Mouse (Mus musculus): ENCODE data around the gene Fxr1. TPM values are rescaled to one million over a fixed set of nuclear protein-coding genes. Genes with fewer than 3 reads are reported as not detected.
"Not testable (repeated sequence)": the region's sequence is repeated elsewhere in the genome, so short reads cannot be mapped to it uniquely, and the experiment has no call there.

Fxr1 gene
- polyA plus RNA-seq, 1 experiment, result 18.0 TPM

DNA sequence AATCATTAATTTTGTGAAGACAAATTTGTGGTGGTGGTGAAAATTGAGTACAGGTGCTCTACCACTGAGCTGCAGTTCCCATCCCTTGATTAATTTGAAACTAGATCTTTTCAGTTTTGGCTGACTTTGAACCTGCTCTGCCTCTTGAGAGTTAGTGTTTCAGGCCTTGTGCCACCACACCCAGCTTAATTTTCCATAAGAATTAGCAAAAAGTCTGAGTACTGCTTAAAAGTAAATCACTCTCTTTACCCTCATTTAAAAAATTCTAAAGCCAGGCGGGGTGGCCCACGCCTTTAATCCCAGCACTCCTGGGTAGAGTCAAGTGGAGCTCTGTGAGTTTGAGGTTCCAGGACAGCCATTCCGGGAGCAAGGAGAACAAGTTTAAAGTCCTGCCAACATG is 16.0 kb downstream of the Fxr1 start:
- no peak for TF ChIP-seq CTCF (conservative IDR thresholded peaks at IDR 0.05; ENCODE audit: insufficient read depth, insufficient read length, low read depth, low read length)
- TF ChIP-seq POLR2A (IDR thresholded peaks at IDR 0.05; ENCODE audit: low read depth, low read length), result no peak
- no peaks in the 10 kb centered on the region for H3K36me3 ChIP-seq (ENCODE audit: control insufficient read depth, insufficient read depth, low read length)
- H3K4me1 ChIP-seq (ENCODE audit: control insufficient read depth, insufficient read depth, low read length), result peaks cover 19% of the 10 kb centered on the region
- WGBS, result 69% methylated on average over 3 of the region's 3 CpGs
- no peak for DNase-seq
- H3K27me3 ChIP-seq (replicated peaks; ENCODE audit: control insufficient read depth, insufficient read depth, low read length), result no peaks in the 10 kb centered on the region
- peak overlapping the region; percentile 11; the same call in 1 of the 2 replicates for H3K27ac ChIP-seq (ENCODE audit: insufficient read depth, low read depth, low read length)
- no peak overlapping the region for H3K4me3 ChIP-seq (ENCODE audit: insufficient read depth, low read depth, low read length)

DNA sequence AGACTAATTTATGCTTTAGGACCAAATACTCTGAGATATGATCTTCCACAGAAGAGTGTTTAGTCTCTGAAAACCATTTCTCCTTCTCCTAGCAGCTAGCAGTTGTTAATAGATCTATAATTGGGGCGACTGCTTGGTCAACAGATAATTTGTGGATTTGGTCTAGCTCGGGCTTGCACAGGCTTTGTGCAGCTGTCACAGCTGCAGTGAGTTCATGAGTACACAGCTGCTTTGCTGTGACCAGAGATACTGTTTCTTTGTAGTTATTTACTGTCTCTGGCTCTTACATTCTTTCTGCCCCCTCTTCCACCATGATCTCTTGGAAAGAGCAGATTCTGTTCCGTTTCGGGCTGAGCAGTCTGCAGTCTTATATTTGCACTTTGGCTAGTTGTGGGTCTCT is 22.2 kb downstream of the Fxr1 start:
- H3K4me3 ChIP-seq (ENCODE audit: insufficient read depth, low read depth, low read length), result no peak overlapping the region
- TF ChIP-seq CTCF (conservative IDR thresholded peaks at IDR 0.05; ENCODE audit: insufficient read depth, insufficient read length, low read depth, low read length) (no peak), POLR2A (IDR thresholded peaks at IDR 0.05; ENCODE audit: low read depth, low read length) (no peak)
- H3K27me3 ChIP-seq (replicated peaks; ENCODE audit: control insufficient read depth, insufficient read depth, low read length), result no peaks in the 10 kb centered on the region
- no peak overlapping the region for H3K27ac ChIP-seq (ENCODE audit: insufficient read depth, low read depth, low read length)
- DNase-seq, result no peak
- H3K4me1 ChIP-seq (ENCODE audit: control insufficient read depth, insufficient read depth, low read length), result no peaks in the 10 kb centered on the region; the same call in 1 of the 2 replicates
- 82% methylated on average over 4 of the region's 4 CpGs for WGBS
- H3K36me3 ChIP-seq (ENCODE audit: control insufficient read depth, insufficient read depth, low read length), result peaks cover 2% of the 10 kb centered on the region; the same call in 1 of the 2 replicates

DNA sequence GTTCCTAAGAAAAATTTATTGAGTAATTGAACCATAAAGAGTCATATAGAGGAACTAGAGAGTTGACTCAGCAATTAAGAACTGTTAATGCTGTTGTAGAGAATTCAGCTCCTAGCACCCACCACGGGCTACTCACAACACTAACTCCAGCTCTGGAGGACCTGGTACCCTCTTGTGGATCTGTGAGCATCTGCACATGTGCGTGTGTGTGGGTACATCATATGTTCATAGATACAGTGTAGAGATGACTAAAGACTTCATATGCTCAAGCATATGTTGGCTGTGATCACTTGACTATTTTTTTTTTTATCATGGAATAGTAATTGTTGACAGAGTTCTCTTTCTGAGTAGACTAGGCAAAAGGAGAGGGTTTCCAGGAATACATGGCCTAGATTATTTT is 42.6 kb downstream of the Fxr1 start:
- no peaks in the 10 kb centered on the region for H3K4me1 ChIP-seq (ENCODE audit: control insufficient read depth, insufficient read depth, low read length)
- H3K36me3 ChIP-seq (ENCODE audit: control insufficient read depth, insufficient read depth, low read length), result peaks cover 7% of the 10 kb centered on the region
- H3K27ac ChIP-seq (ENCODE audit: insufficient read depth, low read depth, low read length), result no peak overlapping the region
- TF ChIP-seq POLR2A (IDR thresholded peaks at IDR 0.05; ENCODE audit: low read depth, low read length) (no peak), CTCF (conservative IDR thresholded peaks at IDR 0.05; ENCODE audit: insufficient read depth, insufficient read length, low read depth, low read length) (no peak)
- H3K4me3 ChIP-seq (ENCODE audit: insufficient read depth, low read depth, low read length), result no peak overlapping the region
- H3K27me3 ChIP-seq (replicated peaks; ENCODE audit: control insufficient read depth, insufficient read depth, low read length), result no peaks in the 10 kb centered on the region
- WGBS, result 92% methylated on average over 2 of the region's 2 CpGs
- no peak for DNase-seq

DNA sequence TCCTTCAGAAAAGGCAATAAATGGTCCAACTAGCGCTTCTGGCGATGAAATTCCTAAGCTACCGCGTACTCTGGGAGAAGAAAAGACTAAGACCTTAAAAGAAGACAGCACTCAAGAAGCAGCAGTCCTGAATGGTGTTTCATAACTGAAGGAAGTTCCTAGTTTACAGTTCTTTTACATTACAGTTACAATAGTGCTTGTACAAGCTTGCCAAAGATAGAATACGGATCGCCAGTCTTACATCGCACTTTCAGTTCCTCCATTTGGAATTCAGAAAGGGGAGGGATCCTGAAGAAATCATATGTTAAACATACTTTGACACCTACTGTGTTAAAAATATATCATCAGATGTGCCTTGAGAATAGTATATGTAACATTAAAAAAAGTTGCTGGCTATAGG is 49.2 kb downstream of the Fxr1 start:
- not testable (repeated sequence) for H3K4me3 ChIP-seq (ENCODE audit: insufficient read depth, low read depth, low read length); H3K27ac ChIP-seq (ENCODE audit: insufficient read depth, low read depth, low read length); H3K27me3 ChIP-seq (replicated peaks; ENCODE audit: control insufficient read depth, insufficient read depth, low read length); H3K4me1 ChIP-seq (ENCODE audit: control insufficient read depth, insufficient read depth, low read length); DNase-seq; H3K36me3 ChIP-seq (ENCODE audit: control insufficient read depth, insufficient read depth, low read length)
- 89% methylated on average over 7 of the region's 7 CpGs for WGBS

DNA sequence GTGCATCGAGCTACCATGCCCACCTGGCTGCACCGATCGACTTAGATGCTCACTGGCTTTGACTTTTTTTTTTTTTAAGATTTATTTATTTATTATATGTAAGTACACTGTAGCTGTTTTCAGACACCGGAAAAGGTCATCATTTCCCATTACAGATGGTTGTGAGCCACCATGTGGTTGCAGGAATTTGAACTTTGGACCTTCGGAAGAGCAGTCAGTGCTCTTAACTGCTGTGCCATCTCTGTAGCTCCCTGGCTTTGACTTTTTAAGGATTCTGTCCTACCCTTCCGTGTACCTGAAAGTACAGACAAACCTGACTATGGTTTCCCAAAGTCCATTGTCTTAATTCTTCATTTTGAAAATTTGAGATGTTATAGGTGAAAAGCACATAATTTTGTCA is 53.0 kb downstream of the Fxr1 start:
- Histone ChIP-seq H3K36me3 (ENCODE audit: control insufficient read depth, insufficient read depth, low read length) (peaks cover 2% of the 10 kb centered on the region; the same call in 1 of the 2 replicates), H3K27ac (ENCODE audit: insufficient read depth, low read depth, low read length) (no peak overlapping the region), H3K4me1 (ENCODE audit: control insufficient read depth, insufficient read depth, low read length) (peaks cover 6% of the 10 kb centered on the region; the same call in 1 of the 2 replicates), H3K27me3 (replicated peaks; ENCODE audit: control insufficient read depth, insufficient read depth, low read length) (no peaks in the 10 kb centered on the region), H3K4me3 (ENCODE audit: insufficient read depth, low read depth, low read length) (no peak overlapping the region)
- WGBS, result 71% methylated on average over 6 of the region's 6 CpGs
- peak; percentile 51 for DNase-seq
- TF ChIP-seq POLR2A (IDR thresholded peaks at IDR 0.05; ENCODE audit: low read depth, low read length) (no peak), CTCF (conservative IDR thresholded peaks at IDR 0.05; ENCODE audit: insufficient read depth, insufficient read length, low read depth, low read length) (no peak)

DNA sequence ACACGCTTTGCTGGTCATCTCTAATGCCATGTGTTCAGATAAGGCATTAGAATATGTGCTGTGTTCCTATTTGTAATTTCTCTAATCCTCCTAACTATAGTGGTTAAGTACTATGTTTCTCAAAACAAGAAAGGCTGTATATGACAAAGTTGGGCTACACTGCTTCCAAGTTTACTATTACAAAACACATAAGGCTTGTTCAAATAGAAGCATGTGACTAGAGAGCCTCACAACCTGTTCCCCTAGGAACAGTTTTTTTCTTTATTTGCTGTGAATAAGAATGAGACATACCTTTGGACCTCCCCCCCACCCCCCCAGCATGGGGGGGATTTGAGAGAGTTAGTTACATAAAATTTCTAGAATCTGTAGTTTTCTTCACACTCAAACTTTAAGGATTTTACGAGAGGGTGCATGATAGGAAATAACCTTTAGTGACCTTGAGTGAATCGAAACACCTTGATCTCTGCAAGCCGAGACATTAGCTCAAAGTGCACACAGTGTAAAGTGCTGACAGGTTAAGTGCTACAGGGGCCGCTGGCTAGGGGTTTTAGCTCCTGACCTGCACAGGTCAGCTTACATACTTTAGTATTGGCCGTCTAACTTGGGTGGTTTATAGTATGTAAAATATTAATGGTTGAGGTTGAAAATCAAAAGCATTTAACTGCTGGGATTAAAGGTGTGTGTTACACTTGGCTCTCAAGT is 56.5 kb downstream of the Fxr1 start:
- 39% methylated on average over 6 of the region's 6 CpGs for WGBS
- DNase-seq, result peak; percentile 42
- H3K4me3 ChIP-seq (ENCODE audit: insufficient read depth, low read depth, low read length), result no peak overlapping the region
- TF ChIP-seq POLR2A (IDR thresholded peaks at IDR 0.05; ENCODE audit: low read depth, low read length) (no peak), CTCF (conservative IDR thresholded peaks at IDR 0.05; ENCODE audit: insufficient read depth, insufficient read length, low read depth, low read length) (no peak)
- H3K27me3 ChIP-seq (replicated peaks; ENCODE audit: control insufficient read depth, insufficient read depth, low read length), result no peaks in the 10 kb centered on the region
- H3K27ac ChIP-seq (ENCODE audit: insufficient read depth, low read depth, low read length), result peak overlapping the region; percentile 75
- peaks cover 16% of the 10 kb centered on the region for H3K4me1 ChIP-seq (ENCODE audit: control insufficient read depth, insufficient read depth, low read length)
- no peaks in the 10 kb centered on the region; the same call in 1 of the 2 replicates for H3K36me3 ChIP-seq (ENCODE audit: control insufficient read depth, insufficient read depth, low read length)

DNA sequence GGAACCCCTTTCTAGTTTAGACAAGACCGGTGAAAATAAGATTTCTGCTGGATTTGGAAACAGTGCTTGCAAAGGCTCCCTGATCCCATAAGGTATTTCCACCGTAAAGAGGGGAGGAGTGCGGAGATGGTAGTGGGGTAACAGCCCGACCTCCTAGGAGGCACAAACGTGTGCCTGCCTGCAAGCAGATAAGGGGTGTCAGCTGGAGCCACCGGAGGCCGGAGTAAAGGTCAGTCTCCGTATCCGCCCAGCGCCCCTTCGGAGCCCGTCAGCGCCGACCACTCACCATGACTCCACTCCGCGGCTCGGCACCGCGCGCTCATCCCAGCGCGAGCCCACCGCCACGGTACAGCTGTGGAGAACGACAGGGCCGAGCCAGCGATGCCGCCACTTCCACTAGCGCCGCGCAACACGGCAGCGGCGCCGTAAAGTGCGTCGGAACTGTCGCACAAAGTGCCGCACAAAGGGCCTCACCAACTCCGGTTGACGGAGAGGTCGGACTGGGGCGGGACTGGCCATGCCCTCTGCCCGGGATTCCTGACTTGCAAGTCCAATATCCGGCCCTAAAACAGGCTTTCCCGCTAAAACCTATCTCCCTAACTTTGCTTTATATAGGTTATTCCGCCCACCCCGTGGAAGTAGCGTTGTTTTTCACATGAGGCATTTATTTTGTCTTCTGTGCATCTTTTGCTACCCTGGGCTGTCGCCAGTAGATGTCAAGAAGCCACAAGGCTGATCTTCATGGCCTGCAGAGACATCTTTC is 61.3 kb downstream of the Fxr1 start, which contains the start of gene Dnajc19:
Gene Dnajc19, minus strand, starts transcription at position 422 of the 763 bp plus-strand sequence.
- H3K27me3 ChIP-seq (replicated peaks; ENCODE audit: control insufficient read depth, insufficient read depth, low read length), result no peaks in the 10 kb centered on the region
- under 1% methylated on average over 50 of the region's 50 CpGs for WGBS
- H3K36me3 ChIP-seq (ENCODE audit: control insufficient read depth, insufficient read depth, low read length), result no peaks in the 10 kb centered on the region; the same call in 1 of the 2 replicates
- H3K4me1 ChIP-seq (ENCODE audit: control insufficient read depth, insufficient read depth, low read length), result peaks cover 13% of the 10 kb centered on the region
- peak; percentile 97 for DNase-seq
- peak; percentile 77 for TF ChIP-seq POLR2A (IDR thresholded peaks at IDR 0.05; ENCODE audit: low read depth, low read length)
- TF ChIP-seq CTCF (conservative IDR thresholded peaks at IDR 0.05; ENCODE audit: insufficient read depth, insufficient read length, low read depth, low read length), result no peak
- H3K27ac ChIP-seq (ENCODE audit: insufficient read depth, low read depth, low read length), result peak within 1 kb of the TSS; percentile 85
- H3K4me3 ChIP-seq (ENCODE audit: insufficient read depth, low read depth, low read length), result peak within 1 kb of the TSS; percentile 89
